Mouse (Mus musculus): ENCODE measurements around the gene Tom1l2.

Gene Tom1l2

DNA sequence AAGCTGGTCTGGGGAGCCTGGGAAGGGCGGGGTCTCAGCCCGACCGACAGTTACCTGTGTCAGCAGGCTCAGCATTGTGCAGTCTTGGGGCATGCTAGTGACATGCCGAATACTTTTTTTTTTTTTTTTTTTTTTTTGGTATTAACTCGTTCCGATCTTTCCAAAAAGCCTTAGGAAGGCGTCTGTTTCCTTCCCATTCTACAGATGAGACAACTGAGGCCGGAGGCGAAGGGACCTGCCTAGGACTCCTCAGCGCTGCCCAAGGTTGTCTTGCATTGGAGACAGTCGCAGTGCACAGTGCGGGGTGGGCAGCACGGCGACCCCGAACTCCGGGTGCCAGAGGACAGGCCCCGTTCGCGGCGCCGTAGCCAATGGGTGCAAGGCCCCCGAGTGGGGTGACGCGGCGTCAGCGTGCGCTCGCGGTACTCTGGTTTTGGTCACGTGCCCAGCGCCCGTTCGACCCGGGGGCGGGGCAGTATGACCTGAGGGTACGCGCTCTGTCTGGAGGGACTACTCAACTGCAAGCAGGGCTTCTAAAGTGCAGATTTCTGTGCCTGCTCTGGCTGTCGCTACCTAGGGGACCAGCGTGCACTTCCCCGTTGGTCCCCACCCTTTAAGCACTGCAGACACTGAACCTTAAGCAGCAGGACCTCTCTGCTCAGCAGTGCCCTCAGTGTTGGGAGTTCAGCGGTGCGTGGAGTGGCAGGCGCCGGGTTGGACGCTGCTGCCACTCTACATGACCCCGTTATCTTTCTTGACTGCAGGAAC is 130.1 kb downstream of the Tom1l2 start, which contains the start of gene Srebf1:
Srebf1 (minus strand) TSS at position 113 of the 768 bp plus-strand sequence.
- in situ Hi-C loops (cut with MboI; ENCODE audit: low pct_unique_long_range_greater_than_20kb in 1 of 2, low sequenced_read_pairs in 2 of 2, unreplicated experiment in 1 of 2): no loop called here

- in situ Hi-C loops (cut with MboI; ENCODE audit: low pct_unique_long_range_greater_than_20kb in 1 of 2, low sequenced_read_pairs in 2 of 2, unreplicated experiment in 1 of 2): no loop called here
These were observed 130.6 kb downstream of the Tom1l2 start for GRCm38 (mm10) chr11:60222085-60222468.

- in situ Hi-C loops (cut with MboI; ENCODE audit: low pct_unique_long_range_greater_than_20kb in 1 of 2, low sequenced_read_pairs in 2 of 2, unreplicated experiment in 1 of 2): no loop called here
These were observed 131.3 kb downstream of the Tom1l2 start for GRCm38 (mm10) chr11:60221425-60221824.

- in situ Hi-C loops (cut with MboI; ENCODE audit: low pct_unique_long_range_greater_than_20kb in 1 of 2, low sequenced_read_pairs in 2 of 2, unreplicated experiment in 1 of 2): no loop called here
These were observed 132.4 kb downstream of the Tom1l2 start for GRCm38 (mm10) chr11:60220291-60220804.

DNA sequence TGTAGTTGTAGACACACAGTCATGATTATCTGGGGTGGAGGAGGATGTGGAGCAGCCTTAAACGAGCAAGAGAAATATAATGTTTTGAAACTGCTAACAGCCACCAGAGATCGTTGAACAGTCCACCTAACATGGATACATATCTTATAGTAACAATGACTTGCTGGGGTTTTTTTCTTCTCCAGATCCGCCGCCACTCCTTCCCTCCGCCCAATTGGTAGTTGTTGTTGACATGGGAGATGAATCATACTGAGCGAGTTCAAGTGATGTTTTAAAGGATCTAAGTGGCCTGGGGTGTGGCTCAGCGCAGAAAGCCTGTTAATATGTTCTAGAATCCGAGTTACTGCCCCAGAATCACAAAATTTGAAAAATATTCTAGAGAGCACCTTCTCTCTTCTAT is 133.1 kb downstream of the Tom1l2 start:
- in situ Hi-C loops (cut with MboI; ENCODE audit: low pct_unique_long_range_greater_than_20kb in 1 of 2, low sequenced_read_pairs in 2 of 2, unreplicated experiment in 1 of 2): no loop called here

DNA sequence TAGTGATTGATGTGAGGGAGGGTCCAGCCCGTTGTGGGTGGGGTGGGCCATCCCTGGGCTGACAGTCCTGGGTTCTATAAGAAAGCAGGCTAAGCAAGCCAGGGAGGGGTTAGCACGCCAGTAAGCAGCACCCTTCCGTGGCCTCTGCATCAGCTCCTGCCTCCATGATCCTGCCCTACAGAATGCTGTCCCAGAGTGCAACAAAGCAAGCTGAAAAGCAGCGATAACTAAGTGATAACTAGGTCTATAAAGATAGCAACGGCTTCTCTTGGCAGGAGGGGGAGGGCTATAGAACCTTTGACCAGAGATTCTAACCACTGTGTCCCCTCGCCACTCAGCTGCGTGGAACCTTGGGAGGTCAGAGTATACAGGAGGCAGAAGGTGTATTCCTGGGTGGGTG is 135.2 kb downstream of the Tom1l2 start:
- in situ Hi-C loops (cut with MboI; ENCODE audit: low pct_unique_long_range_greater_than_20kb in 1 of 2, low sequenced_read_pairs in 2 of 2, unreplicated experiment in 1 of 2): no loop called here

- in situ Hi-C loops (cut with MboI; ENCODE audit: low pct_unique_long_range_greater_than_20kb in 1 of 2, low sequenced_read_pairs in 2 of 2, unreplicated experiment in 1 of 2): no loop called here
These were observed 136.0 kb downstream of the Tom1l2 start for GRCm38 (mm10) chr11:60216671-60217070.

DNA sequence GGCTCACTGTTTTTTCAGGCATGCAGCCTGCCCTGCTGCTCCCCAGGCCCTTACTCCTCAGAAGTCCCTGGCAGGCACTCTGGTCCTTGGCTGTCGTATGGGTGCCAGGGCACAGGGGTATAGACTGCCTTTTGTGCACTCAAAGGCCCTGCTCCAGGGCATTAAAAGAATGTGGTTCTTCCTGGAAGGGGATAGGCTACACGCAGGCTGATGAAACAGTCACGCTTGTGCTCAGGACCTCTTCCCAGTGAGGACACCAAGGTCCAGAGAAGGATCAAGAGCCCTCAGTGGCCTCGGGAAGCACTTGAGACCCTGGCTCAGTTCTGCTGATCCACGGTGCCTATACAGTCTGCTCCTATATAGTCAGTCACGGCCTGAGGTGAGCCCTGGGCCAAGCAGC is 139.4 kb downstream of the Tom1l2 start:
- in situ Hi-C loops (cut with MboI; ENCODE audit: low pct_unique_long_range_greater_than_20kb in 1 of 2, low sequenced_read_pairs in 2 of 2, unreplicated experiment in 1 of 2): no loop called here

DNA sequence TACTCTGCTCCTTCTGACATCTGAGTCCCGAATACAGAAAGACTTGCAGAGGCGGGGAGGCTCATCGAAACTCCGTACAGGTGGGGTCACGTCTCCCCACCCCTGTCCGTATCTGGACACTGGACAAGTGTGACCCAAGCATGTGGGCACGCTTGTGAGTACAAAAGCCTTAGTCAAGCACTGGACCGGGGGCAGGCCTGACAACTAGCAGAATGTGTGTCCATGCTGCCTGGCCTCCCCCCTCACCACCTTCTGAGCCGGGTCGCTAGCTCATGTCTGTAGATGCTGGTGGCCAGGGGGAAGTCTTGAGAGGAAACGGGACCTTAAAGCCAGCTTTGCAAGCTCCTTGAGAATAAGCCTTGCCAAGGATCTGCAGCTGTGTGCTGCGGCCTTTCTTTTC is 140.9 kb downstream of the Tom1l2 start:
- in situ Hi-C loops (cut with MboI; ENCODE audit: low pct_unique_long_range_greater_than_20kb in 1 of 2, low sequenced_read_pairs in 2 of 2, unreplicated experiment in 1 of 2): no loop called here

DNA sequence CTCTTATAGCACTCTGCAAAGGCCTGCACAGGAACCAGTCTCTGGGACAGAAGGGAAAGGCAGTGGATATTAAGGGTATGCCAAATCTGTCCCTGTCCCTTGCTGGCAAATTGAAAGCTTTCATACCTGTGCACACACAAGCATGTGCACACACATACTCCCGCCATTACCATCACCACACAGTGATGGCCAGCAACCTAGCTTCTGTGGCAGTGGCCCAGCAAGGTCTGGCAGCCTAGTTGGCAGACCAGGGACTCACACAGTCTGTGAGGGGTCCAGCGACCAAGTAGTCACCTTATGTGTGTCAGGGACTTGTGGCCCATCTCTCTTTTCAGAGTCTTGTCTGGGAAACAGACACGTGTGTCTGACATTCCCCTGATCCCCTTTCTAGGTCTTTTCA is 141.6 kb downstream of the Tom1l2 start:
- in situ Hi-C loops (cut with MboI; ENCODE audit: low pct_unique_long_range_greater_than_20kb in 1 of 2, low sequenced_read_pairs in 2 of 2, unreplicated experiment in 1 of 2): no loop called here

GRCm38 (mm10) chr11:60210305-60210724 is 142.4 kb downstream of the Tom1l2 start:
- in situ Hi-C loops (cut with MboI; ENCODE audit: low pct_unique_long_range_greater_than_20kb in 1 of 2, low sequenced_read_pairs in 2 of 2, unreplicated experiment in 1 of 2): no loop called here

- in situ Hi-C loops (cut with MboI; ENCODE audit: low pct_unique_long_range_greater_than_20kb in 1 of 2, low sequenced_read_pairs in 2 of 2, unreplicated experiment in 1 of 2): no loop called here
These were observed 142.8 kb downstream of the Tom1l2 start for GRCm38 (mm10) chr11:60209933-60210249.

- in situ Hi-C loops (cut with MboI; ENCODE audit: low pct_unique_long_range_greater_than_20kb in 1 of 2, low sequenced_read_pairs in 2 of 2, unreplicated experiment in 1 of 2): no loop called here
These were observed 143.3 kb downstream of the Tom1l2 start for GRCm38 (mm10) chr11:60209217-60209932.

DNA sequence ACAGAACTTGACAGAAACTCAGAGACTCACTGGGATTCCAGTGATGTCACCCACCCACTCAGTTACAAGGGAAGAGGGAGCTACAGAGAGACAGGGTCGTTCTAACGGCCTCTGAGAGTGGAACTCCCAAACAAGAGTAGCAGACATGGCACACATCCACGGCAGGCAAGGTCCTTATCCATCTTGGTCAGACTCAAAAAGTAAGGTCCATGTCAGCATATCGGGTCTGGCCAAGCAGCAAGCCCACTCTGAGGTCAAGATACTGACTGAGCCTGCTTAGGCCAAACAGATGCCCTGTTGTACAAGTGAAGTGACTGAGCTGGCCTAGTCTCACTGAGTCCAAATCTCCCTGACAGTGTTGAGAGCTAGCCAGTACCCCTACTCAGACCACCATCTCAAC is 144.0 kb downstream of the Tom1l2 start:
- in situ Hi-C loops (cut with MboI; ENCODE audit: low pct_unique_long_range_greater_than_20kb in 1 of 2, low sequenced_read_pairs in 2 of 2, unreplicated experiment in 1 of 2): no loop called here

DNA sequence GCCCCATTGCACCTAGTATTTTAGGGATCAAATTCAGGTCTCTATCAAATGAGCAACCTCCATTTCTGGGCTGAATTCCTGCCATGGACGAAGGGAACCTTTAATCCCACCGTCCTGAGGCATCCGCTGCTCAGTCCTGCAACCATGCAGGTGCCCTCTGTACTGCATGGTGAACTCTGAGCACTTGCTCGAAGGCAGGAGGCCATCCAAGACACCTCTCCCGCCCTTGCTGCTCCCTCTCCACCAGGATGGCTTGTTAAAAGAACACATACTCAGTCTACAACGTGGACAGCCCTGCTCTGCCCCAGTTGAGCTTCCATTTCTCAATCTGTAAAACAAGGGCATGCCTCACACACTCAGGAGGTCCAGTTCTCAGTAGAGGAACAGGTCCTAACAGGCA is 144.5 kb downstream of the Tom1l2 start:
- in situ Hi-C loops (cut with MboI; ENCODE audit: low pct_unique_long_range_greater_than_20kb in 1 of 2, low sequenced_read_pairs in 2 of 2, unreplicated experiment in 1 of 2): no loop called here

DNA sequence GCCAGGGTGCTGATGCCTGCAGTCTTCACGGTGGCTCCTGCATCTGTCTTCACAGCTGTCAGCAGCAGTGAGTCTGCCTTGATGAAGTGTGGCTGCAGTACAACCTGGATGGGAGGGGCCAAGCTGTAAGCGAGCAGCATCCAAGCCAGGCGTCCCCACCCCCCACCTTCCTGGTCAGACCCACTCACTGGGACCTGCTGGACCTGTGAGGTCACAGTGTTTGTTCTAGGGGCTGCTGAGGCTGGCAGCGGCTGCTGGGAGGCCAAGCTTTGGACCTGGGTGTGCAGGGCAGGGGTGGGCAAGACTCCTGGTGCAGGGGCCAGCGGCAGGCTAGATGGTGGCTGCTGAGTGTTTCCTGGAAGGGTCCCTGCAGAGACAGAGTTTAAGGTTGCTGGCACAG is 146.5 kb downstream of the Tom1l2 start:
- in situ Hi-C loops (cut with MboI; ENCODE audit: low pct_unique_long_range_greater_than_20kb in 1 of 2, low sequenced_read_pairs in 2 of 2, unreplicated experiment in 1 of 2): no loop called here

DNA sequence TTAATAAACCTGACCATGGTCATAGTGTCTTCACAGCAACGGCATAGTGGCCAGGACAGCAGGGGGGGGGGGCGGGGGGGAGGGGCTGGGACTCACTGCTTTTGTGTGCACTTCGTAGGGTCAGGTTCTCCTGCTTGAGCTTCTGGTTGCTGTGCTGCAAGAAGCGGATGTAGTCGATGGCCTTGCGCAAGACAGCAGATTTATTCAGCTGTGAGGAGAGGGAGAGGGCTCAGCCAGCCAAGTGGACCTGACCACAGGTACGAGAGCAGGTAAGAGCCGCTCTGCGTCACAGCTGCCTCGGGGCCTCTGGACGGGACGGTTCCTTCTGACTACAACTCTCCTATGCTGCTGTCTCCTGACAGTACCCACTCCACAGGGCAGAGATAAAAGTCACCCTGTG is 147.7 kb downstream of the Tom1l2 start:
- in situ Hi-C loops (cut with MboI; ENCODE audit: low pct_unique_long_range_greater_than_20kb in 1 of 2, low sequenced_read_pairs in 2 of 2, unreplicated experiment in 1 of 2): no loop called here

DNA sequence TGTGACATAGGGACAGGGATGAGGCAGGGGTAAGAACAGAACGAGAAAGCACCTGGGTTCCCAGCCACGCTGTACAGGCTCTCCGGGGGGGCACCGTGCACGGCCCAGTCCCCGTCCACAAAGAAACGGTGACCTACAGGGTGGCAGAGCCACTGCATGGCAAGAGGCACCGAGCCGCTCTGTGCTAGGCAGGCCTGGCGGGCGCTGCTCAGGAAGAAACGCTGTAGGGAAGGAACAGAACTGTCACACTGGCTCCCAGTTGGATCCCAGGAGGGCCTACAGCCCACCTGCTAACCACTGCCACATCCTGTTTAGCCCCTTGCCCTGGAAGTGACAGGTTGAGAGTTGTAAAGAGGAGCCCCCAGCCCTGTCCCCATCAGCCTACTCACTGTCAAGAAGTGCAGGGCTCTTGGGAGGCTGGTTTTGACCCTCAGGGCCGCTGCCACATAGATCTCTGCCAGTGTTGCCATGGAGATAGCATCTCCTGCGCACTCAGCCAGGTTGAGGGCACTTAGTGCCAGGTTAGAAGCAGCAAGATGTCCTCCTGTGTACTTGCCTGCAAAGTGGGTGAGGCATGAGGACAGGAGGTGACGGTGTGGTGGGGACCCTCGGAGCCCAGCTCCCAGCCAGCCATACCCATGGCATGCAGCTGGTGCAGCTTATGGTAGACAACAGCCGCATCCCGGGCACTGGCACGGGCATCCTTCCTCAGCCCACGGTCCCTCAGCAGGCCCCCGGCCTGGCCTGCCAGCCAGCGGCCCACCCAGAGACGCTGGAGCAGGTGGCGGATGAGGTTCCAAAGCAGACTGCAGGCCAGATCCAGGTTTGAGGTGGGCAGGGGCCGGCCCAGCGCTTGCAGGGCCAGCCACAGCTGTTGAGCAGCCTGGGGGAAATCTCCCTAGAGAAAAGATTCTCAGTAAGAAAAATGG is 149.7 kb downstream of the Tom1l2 start:
- in situ Hi-C loops (cut with MboI; ENCODE audit: low pct_unique_long_range_greater_than_20kb in 1 of 2, low sequenced_read_pairs in 2 of 2, unreplicated experiment in 1 of 2): no loop called here

DNA sequence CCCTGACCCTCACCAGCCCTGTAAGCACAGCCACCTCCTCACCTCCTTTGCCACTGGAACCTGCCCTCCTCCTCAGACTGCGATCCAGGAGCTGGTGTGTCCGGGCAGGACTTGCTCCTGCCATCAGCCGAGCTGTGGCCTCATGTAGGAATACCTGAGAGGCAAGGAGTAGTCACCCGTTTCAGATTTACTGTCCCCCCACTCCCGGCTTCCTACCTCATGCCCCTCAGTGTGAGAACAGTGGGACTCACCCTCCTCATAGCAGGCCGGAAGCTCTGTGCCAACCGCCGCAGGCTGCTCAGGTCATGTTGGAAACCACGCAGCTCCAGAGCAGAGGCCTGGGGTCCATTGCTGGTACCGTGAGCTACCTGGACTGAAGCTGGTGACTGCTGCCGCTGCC is 152.3 kb downstream of the Tom1l2 start:
- in situ Hi-C loops (cut with MboI; ENCODE audit: low pct_unique_long_range_greater_than_20kb in 1 of 2, low sequenced_read_pairs in 2 of 2, unreplicated experiment in 1 of 2): no loop called here

All from mouse embryonic stem cell (cell line).